Comparison of ENCODE assay signal across 8 mouse cellular contexts in the genomic region with DNA sequence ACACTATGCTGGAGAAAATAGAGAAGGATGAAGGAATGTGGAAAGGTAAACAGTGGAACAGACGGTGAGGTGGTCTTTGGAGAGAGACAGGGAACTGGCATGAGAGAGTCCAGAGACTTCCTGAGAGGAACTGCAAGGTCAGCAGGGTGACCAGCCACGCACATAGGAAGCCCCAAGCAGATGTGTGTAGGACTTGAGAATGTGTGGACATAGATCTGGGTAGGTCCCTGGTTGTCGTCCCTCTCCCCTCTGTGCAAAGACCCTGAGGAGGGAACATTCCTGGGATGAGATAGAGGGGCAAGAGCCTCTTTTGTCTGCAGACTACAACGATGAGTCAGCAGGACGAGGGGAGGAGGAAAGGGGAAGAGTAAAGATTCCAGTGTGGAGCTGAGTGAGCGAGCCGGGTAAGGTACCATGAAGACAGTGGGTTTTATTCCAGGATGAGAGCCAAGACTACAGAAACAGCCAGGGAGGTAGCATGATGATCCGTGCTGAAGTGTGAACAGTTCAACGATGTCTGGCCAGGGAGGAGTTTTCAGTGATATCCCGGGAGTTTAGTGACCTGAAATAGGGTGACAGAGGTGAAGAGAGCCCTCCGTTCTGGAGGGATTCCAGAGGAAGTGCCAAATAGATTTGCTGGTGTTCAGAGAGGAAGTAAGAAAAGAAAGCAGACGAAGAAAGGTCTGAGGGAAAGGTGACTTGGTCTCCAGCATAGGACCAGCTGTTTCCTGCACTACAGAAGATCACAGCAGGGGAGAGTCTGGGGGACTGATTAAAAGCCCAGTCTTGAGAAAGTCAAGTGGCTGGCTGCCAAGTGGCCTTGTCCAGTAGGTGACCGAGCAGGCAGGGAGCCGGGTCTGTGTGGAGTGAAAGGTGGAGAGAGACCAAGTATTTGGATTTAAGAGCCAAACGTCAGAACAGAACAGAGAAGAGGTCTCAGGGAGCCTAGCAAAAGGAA.
DNase-seq lines count a peak whose midpoint lies in the region; ATAC-seq lines count a peak whose summit lies in the region.

No protein-coding gene starts in this region.

- no peaks in the 10 kb centered on the region for H3K36me3 ChIP-seq in forebrain, embryonic 10.5 days (replicated peaks)
- H3K36me3 ChIP-seq in forebrain, embryonic 13.5 days (ENCODE audit: poor library complexity, severe bottlenecking): no peaks in the 10 kb centered on the region
- no peaks in the 10 kb centered on the region for H3K36me3 ChIP-seq in limb, embryonic 13.5 days
- H3K36me3 ChIP-seq in neural tube, embryonic 15.5 days: no peaks in the 10 kb centered on the region

- WGBS in forebrain, embryonic 10.5 days: 58% methylated on average over 15 of the region's 15 CpGs
- 60% methylated on average over 15 of the region's 15 CpGs for WGBS in forebrain, embryonic 13.5 days
- 30% methylated on average over 15 of the region's 15 CpGs for WGBS in limb, embryonic 13.5 days
- WGBS in neural tube, embryonic 15.5 days: 28% methylated on average over 15 of the region's 15 CpGs

- H3K27me3 ChIP-seq in forebrain, embryonic 10.5 days (ENCODE audit: poor library complexity, severe bottlenecking): no peaks in the 10 kb centered on the region
- H3K27me3 ChIP-seq in forebrain, embryonic 13.5 days: no peaks in the 10 kb centered on the region
- H3K27me3 ChIP-seq in limb, embryonic 13.5 days: no peaks in the 10 kb centered on the region
- H3K27me3 ChIP-seq in neural tube, embryonic 15.5 days (replicated peaks): no peaks in the 10 kb centered on the region

- peaks cover 52% of the 10 kb centered on the region for H3K4me1 ChIP-seq in forebrain, embryonic 10.5 days
- H3K4me1 ChIP-seq in forebrain, embryonic 13.5 days: peaks cover 36% of the 10 kb centered on the region
- H3K4me1 ChIP-seq in limb, embryonic 13.5 days: peaks cover 49% of the 10 kb centered on the region
- H3K4me1 ChIP-seq in neural tube, embryonic 15.5 days: peaks cover 46% of the 10 kb centered on the region

- H3K9ac ChIP-seq in forebrain, embryonic 13.5 days: no peak overlapping the region
- 0 out of 2 replicates have a peak overlapping the region, but pooled peaks have one; percentile 13 for H3K9ac ChIP-seq in limb, embryonic 13.5 days
- no peak overlapping the region for H3K9ac ChIP-seq in neural tube, embryonic 15.5 days (replicated peaks)

- no peaks in the 10 kb centered on the region for H3K9me3 ChIP-seq in forebrain, embryonic 10.5 days
- H3K9me3 ChIP-seq in forebrain, embryonic 13.5 days (replicated peaks): no peaks in the 10 kb centered on the region
- no peaks in the 10 kb centered on the region for H3K9me3 ChIP-seq in limb, embryonic 13.5 days
- H3K9me3 ChIP-seq in neural tube, embryonic 15.5 days (replicated peaks): no peaks in the 10 kb centered on the region

- DNase-seq in forebrain, embryonic 10.5 days (ENCODE audit: extremely low spot score, low spot score): no peak
- peak; percentile 89 for DNase-seq in 416B (ENCODE audit: low read depth)
- DNase-seq in cerebellum, postnatal 14 days: peak; percentile 62 to 63
- DNase-seq in heart, postnatal 4 days: peak; percentile 63
- DNase-seq in spleen, postnatal 36 days (ENCODE audit: low spot score in 2 of 2): no peak

- ATAC-seq in forebrain, embryonic 13.5 days: no peak
- ATAC-seq in limb, embryonic 13.5 days (ENCODE audit: low FRiP score, low read depth): 0 out of 2 replicates have a peak, but pooled peaks have one; percentile 11
- ATAC-seq in neural tube, embryonic 15.5 days (ENCODE audit: low FRiP score): peak; percentile 21; the same call in 1 of the 2 replicates

- H3K4me3 ChIP-seq in forebrain, embryonic 10.5 days: no peak overlapping the region
- H3K4me3 ChIP-seq in forebrain, embryonic 13.5 days: no peak overlapping the region
- no peak overlapping the region for H3K4me3 ChIP-seq in limb, embryonic 13.5 days
- H3K4me3 ChIP-seq in neural tube, embryonic 15.5 days (replicated peaks): no peak overlapping the region

- no peak overlapping the region for H3K4me2 ChIP-seq in forebrain, embryonic 13.5 days
- peak overlapping the region; percentile 35 for H3K4me2 ChIP-seq in limb, embryonic 13.5 days (replicated peaks)
- peak overlapping the region; percentile 7; the same call in 1 of the 2 replicates for H3K4me2 ChIP-seq in neural tube, embryonic 15.5 days

- H3K27ac ChIP-seq in forebrain, embryonic 10.5 days: peak overlapping the region; percentile 65
- H3K27ac ChIP-seq in forebrain, embryonic 13.5 days: no peak overlapping the region
- H3K27ac ChIP-seq in limb, embryonic 13.5 days: 0 out of 2 replicates have a peak overlapping the region, but pooled peaks have one; percentile 7
- peak overlapping the region; percentile 48 for H3K27ac ChIP-seq in neural tube, embryonic 15.5 days (replicated peaks)

Comparison
In these comparisons a context has a peak if more than half of its experiments do, and no peak if none do; other contexts are left out.
1. DNase-seq: peak in 416B (single experiment), cerebellum, postnatal 14 days (2 of 2) and heart, postnatal 4 days (single experiment); none in forebrain, embryonic 10.5 days (single experiment) and spleen, postnatal 36 days (0 of 2).